Mouse (Mus musculus) small intestine, adult 2 months (tissue): ENCODE measurements at regions not wholly inside any gene's neighbourhood (a gene's known extent, or its start where the extent isn't known, plus 50 kb on each side); places are given as distances from the start of the nearest gene placed in this dataset.

Source experiments
- H3K27ac ChIP-seq: fragments of 200-500 bp; 2 replicates; pipeline ENCODE4 v1.5.1; 2012; ENCODE audit warnings: low read depth, low read length, control low read depth, inconsistent platforms; ENCODE audit not compliant: insufficient read depth
- H3K27me3 ChIP-seq: fragments of 200-500 bp; 2 replicates; pipeline ENCODE4 v1.6.1; 2012; ENCODE audit warnings: mild to moderate bottlenecking, moderate library complexity, low read length, inconsistent platforms; ENCODE audit not compliant: control insufficient read depth, insufficient read depth
- H3K36me3 ChIP-seq: fragments of 200-500 bp; 2 replicates; pipeline ENCODE4 v1.6.1; 2012; ENCODE audit warnings: mild to moderate bottlenecking, low read length, control low read depth, inconsistent platforms; ENCODE audit not compliant: control insufficient read depth, insufficient read depth
- H3K4me1 ChIP-seq: fragments of 200-500 bp; 2 replicates; pipeline ENCODE4 v1.6.1; 2012; ENCODE audit warnings: low read length, inconsistent platforms, mixed read lengths; ENCODE audit not compliant: control insufficient read depth, insufficient read depth, insufficient read length
- H3K4me3 ChIP-seq: fragments of 200-500 bp; 2 replicates; pipeline ENCODE4 v1.5.1; 2012; ENCODE audit warnings: low read depth, mild to moderate bottlenecking, control low read depth, inconsistent platforms, low read length, moderate library complexity
- CTCF ChIP-seq: fragments of 200-500 bp; IDR thresholded peaks from 2 replicates; pipeline ENCODE4 v1.5.1; 2012; ENCODE audit warnings: low read depth, mild to moderate bottlenecking, control low read depth, inconsistent platforms, low read length, moderate library complexity, mixed read lengths; ENCODE audit not compliant: insufficient replicate concordance, insufficient read length; ENCODE audit errors: extremely low read depth
- POLR2A ChIP-seq: fragments of 200-500 bp; IDR thresholded peaks from 2 replicates; pipeline ENCODE4 v1.6.1; 2012; ENCODE audit warnings: low read depth, mild to moderate bottlenecking, control low read depth, inconsistent platforms, low read length, moderate library complexity
- WGBS: fragments of 180-500 bp; shearing (Covaris S2); methylation state at CpG from one replicate; pipeline ENCODE4 v1.1.7; 2018; 5-methylcytosine and 5-hydroxymethylcytosine counted together

GRCm38 (mm10) chr5:132858846-132859510, 315.8 kb upstream of the Auts2 start:
- no peak for TF ChIP-seq CTCF
- no peak for TF ChIP-seq POLR2A

GRCm38 (mm10) chr5:132855619-132856510, 312.7 kb upstream of the Auts2 start:
- no peak for TF ChIP-seq POLR2A
- TF ChIP-seq CTCF = no peak
- no peak overlapping the region for H3K4me3 ChIP-seq
- no peak overlapping the region for H3K27ac ChIP-seq
- H3K4me1 ChIP-seq = no peaks in the 10 kb centered on the region
- no peaks in the 10 kb centered on the region for H3K36me3 ChIP-seq
- WGBS = 78% methylated on average over 4 of the region's 4 CpGs
- H3K27me3 ChIP-seq = no peaks in the 10 kb centered on the region

More at GRCm38 (mm10) chr5:132858846-132859510, 315.8 kb upstream of the Auts2 start:
- WGBS = 42% methylated on average over 5 of the region's 5 CpGs
- Histone ChIP-seq H3K4me3 (no peak overlapping the region), H3K27me3 (no peaks in the 10 kb centered on the region), H3K27ac (no peak overlapping the region), H3K4me1 (no peaks in the 10 kb centered on the region), H3K36me3 (no peaks in the 10 kb centered on the region)

- H3K4me3 ChIP-seq = no peak overlapping the region
- no peak for TF ChIP-seq CTCF
- no peak for TF ChIP-seq POLR2A
- no peaks in the 10 kb centered on the region for H3K27me3 ChIP-seq
- H3K4me1 ChIP-seq = no peaks in the 10 kb centered on the region
- H3K27ac ChIP-seq = no peak overlapping the region
- H3K36me3 ChIP-seq = no peaks in the 10 kb centered on the region
- WGBS = 85% methylated on average over 6 of the region's 6 CpGs
Measured at GRCm38 (mm10) chr5:132850770-132851169, 307.6 kb upstream of the Auts2 start.

GRCm38 (mm10) chr5:132848086-132848485, 304.9 kb upstream of the Auts2 start:
- 83% methylated on average over 3 of the region's 3 CpGs for WGBS
- Histone ChIP-seq H3K27ac (no peak overlapping the region), H3K36me3 (no peaks in the 10 kb centered on the region), H3K27me3 (no peaks in the 10 kb centered on the region), H3K4me3 (no peak overlapping the region), H3K4me1 (no peaks in the 10 kb centered on the region)
- TF ChIP-seq POLR2A = no peak
- TF ChIP-seq CTCF = no peak

- 37% methylated on average over 3 of the region's 3 CpGs for WGBS
- Histone ChIP-seq H3K4me3 (no peak overlapping the region), H3K27me3 (no peaks in the 10 kb centered on the region), H3K4me1 (no peaks in the 10 kb centered on the region), H3K36me3 (no peaks in the 10 kb centered on the region), H3K27ac (no peak overlapping the region)
- TF ChIP-seq POLR2A (no peak), CTCF (no peak)
Measured at GRCm38 (mm10) chr5:132843284-132843683, 300.1 kb upstream of the Auts2 start.

GRCm38 (mm10) chr5:132841794-132842193, 298.6 kb upstream of the Auts2 start:
- Histone ChIP-seq H3K4me1 (no peaks in the 10 kb centered on the region), H3K27me3 (no peaks in the 10 kb centered on the region), H3K4me3 (no peak overlapping the region), H3K36me3 (no peaks in the 10 kb centered on the region), H3K27ac (no peak overlapping the region)
- 64% methylated on average over 3 of the region's 3 CpGs for WGBS
- TF ChIP-seq CTCF = no peak
- no peak for TF ChIP-seq POLR2A

- no peak for TF ChIP-seq CTCF
- no peak for TF ChIP-seq POLR2A
- Histone ChIP-seq H3K27me3 (no peaks in the 10 kb centered on the region), H3K4me1 (no peaks in the 10 kb centered on the region), H3K36me3 (no peaks in the 10 kb centered on the region), H3K27ac (no peak overlapping the region), H3K4me3 (no peak overlapping the region)
- WGBS = 6% methylated on average over 2 of the region's 2 CpGs
Measured at GRCm38 (mm10) chr5:132837420-132837819, 294.3 kb upstream of the Auts2 start.
